Mouse (Mus musculus): Measurements from ENCODE around the gene Prkce. TPM values are rescaled to one million over a fixed set of nuclear protein-coding genes. Genes with fewer than 3 reads are reported as not detected.

The Prkce gene
- polyA plus RNA-seq, 2 experiments, result 0.32 to 0.37 TPM

DNA sequence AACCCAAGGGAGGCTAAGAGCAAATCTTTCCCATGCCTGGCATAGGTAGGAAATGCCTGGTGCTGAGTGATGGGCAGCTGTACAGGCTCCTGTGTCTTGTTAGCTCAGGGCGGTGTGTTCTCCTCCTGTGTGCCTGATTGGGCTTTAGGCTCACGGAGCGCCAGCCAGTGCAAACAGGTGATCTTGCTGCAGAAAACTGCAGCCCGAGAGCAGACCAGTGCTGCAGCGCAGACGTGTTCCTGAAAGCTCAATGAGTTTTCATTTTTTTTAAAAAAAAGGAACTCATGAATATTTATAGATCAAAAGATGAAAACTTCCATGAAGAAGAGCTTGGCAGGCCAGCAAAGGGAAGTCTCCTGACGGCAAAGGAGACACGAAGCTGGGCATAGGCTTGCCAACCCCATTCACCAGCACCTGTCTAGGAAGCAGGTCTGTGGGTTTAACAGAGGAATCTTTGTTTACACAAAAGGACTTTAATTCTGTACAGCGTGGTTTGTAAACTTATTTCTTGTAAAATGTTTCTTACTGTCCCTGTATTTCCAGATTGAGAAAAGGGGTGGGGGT lies 67.1 kb downstream of the Prkce start:
- H3K27ac ChIP-seq, result no peak overlapping the region
- no peak for DNase-seq (ENCODE audit: low read depth in 3 of 3, low spot score in 3 of 3)
- H3K9me3 ChIP-seq (ENCODE audit: control insufficient read depth, low read length), result no peaks in the 10 kb centered on the region
- WGBS (ENCODE audit: insufficient replicate concordance), result 71% methylated on average over 9 of the region's 9 CpGs
- H3K9ac ChIP-seq (replicated peaks), result no peak overlapping the region
- no peaks in the 10 kb centered on the region for H3K4me1 ChIP-seq (replicated peaks; ENCODE audit: control insufficient read depth in 2 of 2, insufficient read depth in 2 of 2, low read length in 1 of 2)
- ATAC-seq (ENCODE audit: insufficient read depth), result no peak
- no peaks in the 10 kb centered on the region for H3K36me3 ChIP-seq (replicated peaks; ENCODE audit: control insufficient read depth, insufficient read depth, low read depth)
- TF ChIP-seq CTCF (IDR thresholded peaks at IDR 0.05; ENCODE audit: low read depth), result no peak
- TF ChIP-seq EP300 (IDR thresholded peaks at IDR 0.05; ENCODE audit: low read depth), result no peak
- H3K4me3 ChIP-seq (ENCODE audit: insufficient read depth in 1 of 2, low read depth in 2 of 2, low read length in 2 of 2), result no peak overlapping the region
- no peak overlapping the region for H3K4me2 ChIP-seq (ENCODE audit: low read depth)
- H3K27me3 ChIP-seq (ENCODE audit: control insufficient read depth, insufficient read depth, low read length), result no peaks in the 10 kb centered on the region

DNA sequence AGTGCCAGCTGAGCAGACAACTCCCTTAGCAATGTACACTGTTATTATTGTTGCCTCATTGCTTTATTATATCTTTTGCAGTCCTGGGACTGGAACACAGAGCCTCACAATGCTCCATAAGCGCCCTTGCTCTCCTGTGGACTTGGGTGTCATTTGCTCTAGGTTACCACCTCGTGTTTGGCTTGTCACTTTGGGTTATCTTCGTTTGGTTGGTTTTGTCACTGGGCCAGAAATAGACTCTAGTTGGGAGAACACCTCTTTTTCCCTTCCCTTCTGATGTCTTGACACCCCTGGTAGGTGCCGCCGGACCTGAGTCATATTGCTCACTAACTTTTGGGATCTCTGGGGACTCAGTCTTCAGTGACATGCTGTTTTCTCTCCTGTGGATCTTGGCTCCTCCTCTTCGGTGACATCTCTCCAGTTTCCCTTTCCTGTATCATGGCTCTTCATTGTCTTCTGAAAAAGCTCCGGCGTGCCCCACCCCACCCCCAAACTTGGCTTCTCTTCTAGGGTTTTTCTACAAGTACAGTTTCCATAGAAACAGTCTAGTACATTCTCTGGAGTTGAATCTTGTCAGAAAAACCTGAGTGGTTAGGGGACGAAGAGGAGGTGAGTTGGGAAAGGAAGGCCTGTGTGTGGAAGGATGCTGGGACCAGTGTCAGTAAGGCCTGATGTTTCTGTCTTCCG lies 68.6 kb downstream of the Prkce start:
- H3K9me3 ChIP-seq (ENCODE audit: control insufficient read depth, low read length), result no peaks in the 10 kb centered on the region
- H3K4me2 ChIP-seq (ENCODE audit: low read depth), result no peak overlapping the region
- no peaks in the 10 kb centered on the region for H3K27me3 ChIP-seq (ENCODE audit: control insufficient read depth, insufficient read depth, low read length)
- DNase-seq (ENCODE audit: low read depth in 3 of 3, low spot score in 3 of 3), result no peak
- no peaks in the 10 kb centered on the region for H3K36me3 ChIP-seq (replicated peaks; ENCODE audit: control insufficient read depth, insufficient read depth, low read depth)
- ATAC-seq (ENCODE audit: insufficient read depth), result no peak
- H3K4me1 ChIP-seq (replicated peaks; ENCODE audit: control insufficient read depth in 2 of 2, insufficient read depth in 2 of 2, low read length in 1 of 2), result no peaks in the 10 kb centered on the region
- WGBS (ENCODE audit: insufficient replicate concordance), result 64% methylated on average over 10 of the region's 10 CpGs
- H3K9ac ChIP-seq (replicated peaks), result no peak overlapping the region
- no peak overlapping the region for H3K4me3 ChIP-seq (ENCODE audit: insufficient read depth in 1 of 2, low read depth in 2 of 2, low read length in 2 of 2)
- no peak overlapping the region for H3K27ac ChIP-seq
- no peak for TF ChIP-seq CTCF (IDR thresholded peaks at IDR 0.05; ENCODE audit: low read depth)
- no peak for TF ChIP-seq EP300 (IDR thresholded peaks at IDR 0.05; ENCODE audit: low read depth)

DNA sequence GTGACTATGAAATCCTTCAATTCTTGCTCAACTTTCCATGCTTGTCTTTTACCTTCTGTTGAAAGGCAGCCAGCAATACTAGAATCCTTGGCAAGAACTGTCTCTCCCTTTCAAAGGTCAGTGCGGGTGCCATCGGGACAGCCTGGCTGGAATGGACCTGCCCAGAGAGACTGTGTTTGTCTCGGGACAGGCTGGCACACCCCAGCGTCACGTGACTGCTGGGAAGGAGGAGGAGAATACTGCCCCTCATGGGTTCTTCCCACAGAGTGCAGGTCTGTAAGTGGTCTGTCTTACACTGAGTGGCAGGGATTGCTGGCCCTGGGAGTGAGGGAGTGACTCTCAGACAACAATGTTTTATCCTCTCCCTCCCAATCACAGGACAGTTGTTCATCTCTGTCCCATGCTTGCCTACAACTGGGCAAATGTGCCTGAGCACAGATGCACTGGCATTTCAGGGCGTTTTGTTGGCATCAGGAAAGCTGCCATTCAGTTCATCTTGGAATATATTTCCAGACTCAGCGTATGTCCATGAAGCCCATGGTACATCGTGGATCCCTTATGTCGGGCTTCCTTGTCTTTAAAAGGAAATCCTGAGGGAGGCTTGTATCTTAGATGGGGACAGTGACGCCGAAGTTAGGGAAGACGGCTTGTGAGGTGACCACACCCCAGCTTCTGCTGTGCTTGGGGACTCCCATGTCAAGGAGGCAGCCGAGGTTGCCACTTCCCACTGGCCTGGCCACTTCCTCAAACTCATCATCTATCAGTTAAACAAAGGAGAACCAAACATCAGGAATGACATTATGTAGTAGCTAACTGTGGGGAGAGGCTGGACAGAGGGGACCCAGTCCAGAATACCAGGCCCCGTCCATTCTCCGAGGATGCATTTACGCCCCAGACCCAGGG lies 69.5 kb downstream of the Prkce start:
- Histone ChIP-seq H3K36me3 (replicated peaks; ENCODE audit: control insufficient read depth, insufficient read depth, low read depth) (no peaks in the 10 kb centered on the region), H3K4me1 (replicated peaks; ENCODE audit: control insufficient read depth in 2 of 2, insufficient read depth in 2 of 2, low read length in 1 of 2) (no peaks in the 10 kb centered on the region), H3K27me3 (ENCODE audit: control insufficient read depth, insufficient read depth, low read length) (no peaks in the 10 kb centered on the region), H3K4me2 (ENCODE audit: low read depth) (no peak overlapping the region), H3K9ac (replicated peaks) (no peak overlapping the region), H3K27ac (no peak overlapping the region), H3K4me3 (ENCODE audit: insufficient read depth in 1 of 2, low read depth in 2 of 2, low read length in 2 of 2) (no peak overlapping the region), H3K9me3 (ENCODE audit: control insufficient read depth, low read length) (no peaks in the 10 kb centered on the region)
- 54% methylated on average over 16 of the region's 16 CpGs for WGBS (ENCODE audit: insufficient replicate concordance)
- ATAC-seq (ENCODE audit: insufficient read depth), result no peak
- no peak for DNase-seq (ENCODE audit: low read depth in 3 of 3, low spot score in 3 of 3)
- TF ChIP-seq CTCF (IDR thresholded peaks at IDR 0.05; ENCODE audit: low read depth) (no peak), EP300 (IDR thresholded peaks at IDR 0.05; ENCODE audit: low read depth) (no peak)

DNA sequence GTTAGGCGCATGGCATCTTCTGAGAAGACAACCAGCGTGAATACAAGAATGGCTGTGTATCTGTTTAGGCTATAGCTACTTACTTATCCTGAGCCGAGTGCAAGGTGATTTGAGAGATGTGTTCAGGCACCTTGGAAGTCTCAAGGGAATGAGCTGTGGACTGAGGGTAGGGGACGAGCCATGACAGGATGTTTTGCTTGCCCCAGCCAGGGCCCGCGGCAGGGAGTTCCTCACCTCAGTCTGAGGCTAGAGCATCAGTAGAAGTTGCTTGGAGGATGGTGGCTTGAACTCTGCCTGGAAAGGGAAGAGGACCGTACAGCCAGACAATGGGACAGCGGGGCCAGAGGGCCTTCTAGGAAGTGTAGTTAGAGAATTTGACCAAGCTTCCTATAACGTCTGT lies 74.7 kb downstream of the Prkce start:
- Histone ChIP-seq H3K27me3 (ENCODE audit: control insufficient read depth, insufficient read depth, low read length) (no peaks in the 10 kb centered on the region), H3K9ac (replicated peaks) (no peak overlapping the region), H3K27ac (no peak overlapping the region), H3K4me1 (replicated peaks; ENCODE audit: control insufficient read depth in 2 of 2, insufficient read depth in 2 of 2, low read length in 1 of 2) (no peaks in the 10 kb centered on the region), H3K4me2 (ENCODE audit: low read depth) (no peak overlapping the region), H3K4me3 (ENCODE audit: insufficient read depth in 1 of 2, low read depth in 2 of 2, low read length in 2 of 2) (no peak overlapping the region), H3K36me3 (replicated peaks; ENCODE audit: control insufficient read depth, insufficient read depth, low read depth) (no peaks in the 10 kb centered on the region), H3K9me3 (ENCODE audit: control insufficient read depth, low read length) (no peaks in the 10 kb centered on the region)
- 57% methylated on average over 9 of the region's 9 CpGs for WGBS (ENCODE audit: insufficient replicate concordance)
- DNase-seq (ENCODE audit: low read depth in 3 of 3, low spot score in 3 of 3), result no peak
- TF ChIP-seq CTCF (IDR thresholded peaks at IDR 0.05; ENCODE audit: low read depth) (no peak), EP300 (IDR thresholded peaks at IDR 0.05; ENCODE audit: low read depth) (no peak)
- no peak for ATAC-seq (ENCODE audit: insufficient read depth)

DNA sequence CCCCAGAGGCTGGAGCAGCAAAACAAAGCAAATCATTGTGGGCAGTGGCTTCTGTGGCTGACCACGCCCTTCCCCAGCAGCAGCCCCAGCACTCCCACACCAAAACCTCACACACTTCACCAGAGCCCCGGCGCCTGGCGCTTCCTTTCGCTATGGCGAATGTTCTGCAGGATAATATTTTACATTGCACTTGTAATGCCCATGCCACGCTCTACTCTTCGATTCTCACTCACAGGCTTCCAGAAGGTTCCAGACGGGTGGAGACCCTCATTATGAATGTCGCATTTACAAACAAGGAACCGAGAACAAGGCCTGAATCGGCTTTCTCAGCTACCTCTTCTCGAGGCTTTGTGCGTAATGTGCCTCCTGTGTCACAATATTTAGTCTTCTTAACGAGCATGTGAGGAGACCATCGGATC lies 75.5 kb downstream of the Prkce start:
- TF ChIP-seq CTCF (IDR thresholded peaks at IDR 0.05; ENCODE audit: low read depth), result no peak
- TF ChIP-seq EP300 (IDR thresholded peaks at IDR 0.05; ENCODE audit: low read depth), result no peak
- no peak for DNase-seq (ENCODE audit: low read depth in 3 of 3, low spot score in 3 of 3)

More for the DNA sequence above, 75.5 kb downstream of the Prkce start:
- Histone ChIP-seq H3K27ac (no peak overlapping the region), H3K9me3 (ENCODE audit: control insufficient read depth, low read length) (no peaks in the 10 kb centered on the region), H3K36me3 (replicated peaks; ENCODE audit: control insufficient read depth, insufficient read depth, low read depth) (no peaks in the 10 kb centered on the region), H3K4me1 (replicated peaks; ENCODE audit: control insufficient read depth in 2 of 2, insufficient read depth in 2 of 2, low read length in 1 of 2) (no peaks in the 10 kb centered on the region), H3K4me2 (ENCODE audit: low read depth) (no peak overlapping the region), H3K27me3 (ENCODE audit: control insufficient read depth, insufficient read depth, low read length) (no peaks in the 10 kb centered on the region), H3K4me3 (ENCODE audit: insufficient read depth in 1 of 2, low read depth in 2 of 2, low read length in 2 of 2) (no peak overlapping the region), H3K9ac (replicated peaks) (no peak overlapping the region)
- no peak for ATAC-seq (ENCODE audit: insufficient read depth)
- WGBS (ENCODE audit: insufficient replicate concordance), result 35% methylated on average over 16 of the region's 16 CpGs
